Mouse (Mus musculus): ENCODE measurements around the gene Pdk2.

DNA sequence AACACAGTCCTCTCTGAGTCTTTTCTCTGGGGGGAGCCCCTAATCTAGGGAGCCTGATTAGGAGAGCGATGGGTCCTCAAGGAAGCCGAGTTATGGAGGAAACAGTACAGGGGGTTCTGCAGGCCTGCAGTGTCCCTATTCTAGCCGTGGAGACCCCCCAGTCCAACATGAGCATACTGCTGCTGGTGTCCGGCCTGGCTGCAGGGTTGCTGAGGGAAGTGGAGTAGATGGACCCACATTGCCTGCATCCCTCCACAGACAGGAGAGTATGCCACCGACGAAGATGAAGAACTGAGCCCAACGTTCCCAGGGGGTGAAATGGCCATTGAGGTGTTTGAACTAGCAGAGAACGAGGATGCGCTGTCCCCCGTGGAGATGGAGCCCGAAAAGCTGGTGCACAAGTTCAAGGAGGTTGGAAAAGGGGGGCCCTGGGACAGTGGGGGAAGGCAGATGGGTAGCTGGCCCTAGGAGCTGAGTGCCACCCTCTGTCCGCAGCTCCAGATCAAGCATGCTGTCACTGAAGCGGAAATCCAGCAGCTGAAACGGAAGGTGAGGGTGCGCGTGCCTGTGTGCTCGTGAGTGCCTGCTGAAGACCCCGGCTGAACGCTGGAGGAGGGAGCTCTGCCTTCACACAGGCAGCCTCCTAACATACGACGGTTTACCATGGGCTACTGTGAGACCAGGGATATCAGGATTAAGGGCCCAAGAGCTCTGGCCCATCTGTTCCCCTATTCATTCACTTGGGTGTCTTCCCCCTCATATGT lies 39.4 kb downstream of the Pdk2 start:
- TF ChIP-seq MAFK (IDR thresholded peaks at IDR 0.05; ENCODE audit: insufficient read depth, low read depth, low read length), result no peak
- no peak for TF ChIP-seq CHD2 (IDR thresholded peaks at IDR 0.05; ENCODE audit: low read depth, low read length)
- TF ChIP-seq ZC3H11A (IDR thresholded peaks at IDR 0.05; ENCODE audit: borderline replicate concordance, low read depth, low read length), result no peak
